Mouse (Mus musculus): ENCODE results near the gene Dnaic2.

DNA sequence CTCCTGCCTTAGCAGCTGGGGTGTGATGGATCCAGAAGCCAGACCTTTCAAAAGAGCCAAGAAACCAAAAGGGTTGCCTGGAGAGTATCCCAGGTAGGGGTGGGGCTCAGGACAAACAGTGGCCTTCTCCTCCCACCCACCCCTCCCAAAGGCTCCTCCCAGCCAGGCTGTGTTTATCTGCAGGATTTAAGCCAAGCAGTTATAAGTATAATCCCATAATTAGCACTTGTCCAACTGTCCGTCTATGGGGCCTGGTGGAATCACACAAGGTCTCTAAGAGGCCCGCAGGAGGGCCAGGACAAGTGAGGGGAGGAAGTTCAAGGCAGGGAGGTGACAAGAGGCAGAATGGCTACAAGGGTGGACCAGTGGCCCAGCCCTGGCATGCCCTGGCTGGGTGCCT lies 44.7 kb downstream of the Dnaic2 start:
- TF ChIP-seq CTCF (IDR thresholded peaks at IDR 0.05; ENCODE audit: low read depth): no peak
- TF ChIP-seq EP300 (IDR thresholded peaks at IDR 0.05; ENCODE audit: low read depth): no peak

Data from liver, embryonic 14.5 days (tissue).